Mouse (Mus musculus) naive thymus-derived CD4-positive, alpha-beta T cell, adult 2 months (primary cell): ENCODE results near the gene Cpne7.

Experiments
- DNase-seq: peaks from one replicate; pipeline ENCODE4 v3.0.0-alpha.2; 2011; ENCODE audit warnings: low read depth

The Cpne7 gene

GRCm38 (mm10) chr8:123113908-123114469 lies 3.2 kb upstream of the Cpne7 start:
- no peak for DNase-seq

GRCm38 (mm10) chr8:123114644-123115043 lies 2.5 kb upstream of the Cpne7 start:
- no peak for DNase-seq

GRCm38 (mm10) chr8:123117744-123118143 lies 570 bp downstream of the Cpne7 start:
- peak; percentile 30 for DNase-seq

GRCm38 (mm10) chr8:123122059-123122458 lies 4.9 kb downstream of the Cpne7 start:
- DNase-seq, result no peak

- DNase-seq, result no peak
Observed at GRCm38 (mm10) chr8:123122670-123123069, 5.5 kb downstream of the Cpne7 start.

- no peak for DNase-seq
Observed at GRCm38 (mm10) chr8:123126193-123126816, 9.1 kb downstream of the Cpne7 start.

- no peak for DNase-seq
Observed at GRCm38 (mm10) chr8:123131041-123131440, 13.9 kb downstream of the Cpne7 start.

- no peak for DNase-seq
Observed at GRCm38 (mm10) chr8:123132953-123133352, 15.8 kb downstream of the Cpne7 start.

GRCm38 (mm10) chr8:123134149-123134713 lies 17.1 kb downstream of the Cpne7 start:
- DNase-seq, result no peak

- no peak for DNase-seq
Observed at GRCm38 (mm10) chr8:123135406-123135805, 18.2 kb downstream of the Cpne7 start.

- DNase-seq, result no peak
Observed at GRCm38 (mm10) chr8:123135806-123136205, 18.6 kb downstream of the Cpne7 start.

GRCm38 (mm10) chr8:123136287-123136686 lies 19.1 kb downstream of the Cpne7 start:
- DNase-seq, result no peak

- no peak for DNase-seq
Observed at GRCm38 (mm10) chr8:123137645-123138077, 20.5 kb downstream of the Cpne7 start.

- no peak for DNase-seq
Observed at GRCm38 (mm10) chr8:123138741-123139140, 21.6 kb downstream of the Cpne7 start.

- DNase-seq, result no peak
Observed at GRCm38 (mm10) chr8:123141741-123142462, 24.7 kb downstream of the Cpne7 start.

- DNase-seq, result peak; percentile 61
Observed at GRCm38 (mm10) chr8:123145279-123145678, 28.1 kb downstream of the Cpne7 start.

- no peak for DNase-seq
Observed at GRCm38 (mm10) chr8:123146390-123146789, 29.2 kb downstream of the Cpne7 start.

- DNase-seq, result no peak
Observed at GRCm38 (mm10) chr8:123150737-123151171, 33.6 kb downstream of the Cpne7 start.

GRCm38 (mm10) chr8:123155177-123155576 lies 38.0 kb downstream of the Cpne7 start:
- no peak for DNase-seq

- DNase-seq, result no peak
Observed at GRCm38 (mm10) chr8:123156070-123156773, 39.0 kb downstream of the Cpne7 start.

- no peak for DNase-seq
Observed at GRCm38 (mm10) chr8:123157888-123158465, 40.8 kb downstream of the Cpne7 start, which contains the start of gene Sult5a1. Gene Sult5a1, minus strand, starts transcription at chr8:123158315.

GRCm38 (mm10) chr8:123181391-123181790 lies 64.2 kb downstream of the Cpne7 start:
- DNase-seq, result no peak
